Mouse (Mus musculus): ENCODE results near the gene Tekt4. TPM values are rescaled to one million over a fixed set of nuclear protein-coding genes. Genes with fewer than 3 reads are reported as not detected.

Tekt4 gene
- polyA plus RNA-seq, 1 experiment, result 341 TPM

- H3K4me1 ChIP-seq (ENCODE audit: control insufficient read depth, insufficient read depth, low read length), result no peaks in the 10 kb centered on the region
- peak; percentile 32; the same call in 1 of the 2 replicates for TF ChIP-seq CTCF (IDR thresholded peaks at IDR 0.05; ENCODE audit: control insufficient read depth, insufficient read depth, insufficient replicate concordance, low read depth, low read length)
- TF ChIP-seq POLR2A (IDR thresholded peaks at IDR 0.05; ENCODE audit: control insufficient read depth, low read depth, low read length), result no peak
- H3K27ac ChIP-seq (ENCODE audit: control insufficient read depth, insufficient read depth, low read depth, low read length), result no peak overlapping the region
- H3K27me3 ChIP-seq (ENCODE audit: control insufficient read depth, insufficient read depth, low read length), result no peaks in the 10 kb centered on the region
- no peak overlapping the region for H3K4me3 ChIP-seq (ENCODE audit: control insufficient read depth, low read depth, low read length)
- no peaks in the 10 kb centered on the region for H3K36me3 ChIP-seq (ENCODE audit: control insufficient read depth, insufficient read depth, low read length)
Observed at GRCm38 (mm10) chr17:25508860-25509577, 54.6 kb downstream of the Tekt4 start.

GRCm38 (mm10) chr17:25510074-25510830 is 55.8 kb downstream of the Tekt4 start:
- Histone ChIP-seq H3K4me3 (ENCODE audit: control insufficient read depth, low read depth, low read length) (no peak overlapping the region), H3K27ac (ENCODE audit: control insufficient read depth, insufficient read depth, low read depth, low read length) (no peak overlapping the region)
- no peak for TF ChIP-seq POLR2A (IDR thresholded peaks at IDR 0.05; ENCODE audit: control insufficient read depth, low read depth, low read length)
- no peak for TF ChIP-seq CTCF (IDR thresholded peaks at IDR 0.05; ENCODE audit: control insufficient read depth, insufficient read depth, insufficient replicate concordance, low read depth, low read length)

GRCm38 (mm10) chr17:25511876-25512275 is 57.5 kb downstream of the Tekt4 start:
- Histone ChIP-seq H3K36me3 (ENCODE audit: control insufficient read depth, insufficient read depth, low read length) (no peaks in the 10 kb centered on the region), H3K27ac (ENCODE audit: control insufficient read depth, insufficient read depth, low read depth, low read length) (no peak overlapping the region)

More at GRCm38 (mm10) chr17:25510074-25510830, 55.8 kb downstream of the Tekt4 start:
- Histone ChIP-seq H3K4me1 (ENCODE audit: control insufficient read depth, insufficient read depth, low read length) (no peaks in the 10 kb centered on the region), H3K36me3 (ENCODE audit: control insufficient read depth, insufficient read depth, low read length) (no peaks in the 10 kb centered on the region), H3K27me3 (ENCODE audit: control insufficient read depth, insufficient read depth, low read length) (no peaks in the 10 kb centered on the region)

GRCm38 (mm10) chr17:25514055-25514454 is 59.6 kb downstream of the Tekt4 start:
- no peak for TF ChIP-seq CTCF (IDR thresholded peaks at IDR 0.05; ENCODE audit: control insufficient read depth, insufficient read depth, insufficient replicate concordance, low read depth, low read length)
- no peak for TF ChIP-seq POLR2A (IDR thresholded peaks at IDR 0.05; ENCODE audit: control insufficient read depth, low read depth, low read length)
- no peaks in the 10 kb centered on the region for H3K36me3 ChIP-seq (ENCODE audit: control insufficient read depth, insufficient read depth, low read length)

More at GRCm38 (mm10) chr17:25511876-25512275, 57.5 kb downstream of the Tekt4 start:
- H3K4me1 ChIP-seq (ENCODE audit: control insufficient read depth, insufficient read depth, low read length), result no peaks in the 10 kb centered on the region
- H3K4me3 ChIP-seq (ENCODE audit: control insufficient read depth, low read depth, low read length), result no peak overlapping the region
- no peak for TF ChIP-seq POLR2A (IDR thresholded peaks at IDR 0.05; ENCODE audit: control insufficient read depth, low read depth, low read length)
- no peak for TF ChIP-seq CTCF (IDR thresholded peaks at IDR 0.05; ENCODE audit: control insufficient read depth, insufficient read depth, insufficient replicate concordance, low read depth, low read length)
- H3K27me3 ChIP-seq (ENCODE audit: control insufficient read depth, insufficient read depth, low read length), result no peaks in the 10 kb centered on the region

GRCm38 (mm10) chr17:25516315-25516714 is 61.9 kb downstream of the Tekt4 start:
- no peak for TF ChIP-seq POLR2A (IDR thresholded peaks at IDR 0.05; ENCODE audit: control insufficient read depth, low read depth, low read length)
- TF ChIP-seq CTCF (IDR thresholded peaks at IDR 0.05; ENCODE audit: control insufficient read depth, insufficient read depth, insufficient replicate concordance, low read depth, low read length), result no peak
- H3K27me3 ChIP-seq (ENCODE audit: control insufficient read depth, insufficient read depth, low read length), result no peaks in the 10 kb centered on the region
- no peaks in the 10 kb centered on the region for H3K4me1 ChIP-seq (ENCODE audit: control insufficient read depth, insufficient read depth, low read length)

More at GRCm38 (mm10) chr17:25514055-25514454, 59.6 kb downstream of the Tekt4 start:
- Histone ChIP-seq H3K4me1 (ENCODE audit: control insufficient read depth, insufficient read depth, low read length) (no peaks in the 10 kb centered on the region), H3K27me3 (ENCODE audit: control insufficient read depth, insufficient read depth, low read length) (no peaks in the 10 kb centered on the region), H3K4me3 (ENCODE audit: control insufficient read depth, low read depth, low read length) (no peak overlapping the region), H3K27ac (ENCODE audit: control insufficient read depth, insufficient read depth, low read depth, low read length) (no peak overlapping the region)

GRCm38 (mm10) chr17:25518144-25518543 is 63.7 kb downstream of the Tekt4 start:
- no peaks in the 10 kb centered on the region for H3K27me3 ChIP-seq (ENCODE audit: control insufficient read depth, insufficient read depth, low read length)
- H3K27ac ChIP-seq (ENCODE audit: control insufficient read depth, insufficient read depth, low read depth, low read length), result no peak overlapping the region
- no peaks in the 10 kb centered on the region for H3K36me3 ChIP-seq (ENCODE audit: control insufficient read depth, insufficient read depth, low read length)
- no peaks in the 10 kb centered on the region for H3K4me1 ChIP-seq (ENCODE audit: control insufficient read depth, insufficient read depth, low read length)
- TF ChIP-seq CTCF (IDR thresholded peaks at IDR 0.05; ENCODE audit: control insufficient read depth, insufficient read depth, insufficient replicate concordance, low read depth, low read length) (no peak), POLR2A (IDR thresholded peaks at IDR 0.05; ENCODE audit: control insufficient read depth, low read depth, low read length) (no peak)
- no peak overlapping the region for H3K4me3 ChIP-seq (ENCODE audit: control insufficient read depth, low read depth, low read length)

More at GRCm38 (mm10) chr17:25516315-25516714, 61.9 kb downstream of the Tekt4 start:
- Histone ChIP-seq H3K27ac (ENCODE audit: control insufficient read depth, insufficient read depth, low read depth, low read length) (no peak overlapping the region), H3K36me3 (ENCODE audit: control insufficient read depth, insufficient read depth, low read length) (no peaks in the 10 kb centered on the region), H3K4me3 (ENCODE audit: control insufficient read depth, low read depth, low read length) (no peak overlapping the region)

GRCm38 (mm10) chr17:25519511-25519910 is 65.1 kb downstream of the Tekt4 start:
- TF ChIP-seq CTCF (IDR thresholded peaks at IDR 0.05; ENCODE audit: control insufficient read depth, insufficient read depth, insufficient replicate concordance, low read depth, low read length), result no peak
- TF ChIP-seq POLR2A (IDR thresholded peaks at IDR 0.05; ENCODE audit: control insufficient read depth, low read depth, low read length), result no peak
- no peaks in the 10 kb centered on the region for H3K4me1 ChIP-seq (ENCODE audit: control insufficient read depth, insufficient read depth, low read length)
- no peak overlapping the region for H3K27ac ChIP-seq (ENCODE audit: control insufficient read depth, insufficient read depth, low read depth, low read length)

More at GRCm38 (mm10) chr17:25519511-25519910, 65.1 kb downstream of the Tekt4 start:
- H3K36me3 ChIP-seq (ENCODE audit: control insufficient read depth, insufficient read depth, low read length), result no peaks in the 10 kb centered on the region
- H3K27me3 ChIP-seq (ENCODE audit: control insufficient read depth, insufficient read depth, low read length), result no peaks in the 10 kb centered on the region
- no peak overlapping the region for H3K4me3 ChIP-seq (ENCODE audit: control insufficient read depth, low read depth, low read length)

Data from testis, adult 2 months (tissue).